Mouse (Mus musculus): ENCODE data around the gene Rab37.

The Rab37 gene

GRCm38 (mm10) chr11:115167631-115168249, 76.5 kb downstream of the Rab37 start:
- no peak for DNase-seq

GRCm38 (mm10) chr11:115169430-115169829, 78.2 kb downstream of the Rab37 start:
- DNase-seq, result no peak

GRCm38 (mm10) chr11:115171125-115171524, 79.9 kb downstream of the Rab37 start:
- DNase-seq, result no peak

GRCm38 (mm10) chr11:115172825-115173287, 81.6 kb downstream of the Rab37 start:
- peak in 1 of 2 experiments; percentile 61 for DNase-seq

GRCm38 (mm10) chr11:115173549-115174339, 82.5 kb downstream of the Rab37 start:
- no peak for DNase-seq

GRCm38 (mm10) chr11:115176399-115177190, 85.4 kb downstream of the Rab37 start:
- no peak for DNase-seq

GRCm38 (mm10) chr11:115177559-115178195, 86.4 kb downstream of the Rab37 start:
- DNase-seq, result peak; percentile 61 to 74

- no peak for DNase-seq
Measured at GRCm38 (mm10) chr11:115178766-115179165, 87.5 kb downstream of the Rab37 start.

- peak; percentile 82 to 89 for DNase-seq
Measured at GRCm38 (mm10) chr11:115179191-115179590, 88.0 kb downstream of the Rab37 start.

- DNase-seq, result peak; percentile 64 to 75
Measured at GRCm38 (mm10) chr11:115179881-115180280, 88.7 kb downstream of the Rab37 start.

- DNase-seq, result peak; percentile 93 to 96
Measured at GRCm38 (mm10) chr11:115181913-115182638, 90.8 kb downstream of the Rab37 start.

GRCm38 (mm10) chr11:115184973-115185372, 93.7 kb downstream of the Rab37 start:
- no peak for DNase-seq

- peak; percentile 100 for DNase-seq
Measured at GRCm38 (mm10) chr11:115187224-115187639, 96.0 kb downstream of the Rab37 start, which contains the start of gene Tmem104. Gene Tmem104 (plus strand): TSS chr11:115187487.

- no peak for DNase-seq
Measured at GRCm38 (mm10) chr11:115187693-115188092, 96.5 kb downstream of the Rab37 start, which contains the start of gene Nat9. Gene Nat9 (minus strand): TSS chr11:115187859.

- DNase-seq, result no peak
Measured at GRCm38 (mm10) chr11:115188539-115189231, 97.5 kb downstream of the Rab37 start.

GRCm38 (mm10) chr11:115189304-115189703, 98.1 kb downstream of the Rab37 start:
- no peak for DNase-seq

GRCm38 (mm10) chr11:115192180-115192579, 100.9 kb downstream of the Rab37 start:
- DNase-seq, result peak in 1 of 2 experiments; percentile 42

GRCm38 (mm10) chr11:115194693-115195092, 103.5 kb downstream of the Rab37 start:
- no peak for DNase-seq

- DNase-seq, result no peak
Measured at GRCm38 (mm10) chr11:115195933-115196332, 104.7 kb downstream of the Rab37 start.

- no peak for DNase-seq
Measured at GRCm38 (mm10) chr11:115197558-115197957, 106.3 kb downstream of the Rab37 start.

GRCm38 (mm10) chr11:115198932-115199384, 107.7 kb downstream of the Rab37 start:
- no peak for DNase-seq

Data from cerebellum, postnatal 10 days (tissue).